Mouse (Mus musculus): ENCODE results near the gene Ptma.
"Not testable (repeated sequence)": the region's sequence is repeated elsewhere in the genome, so short reads cannot be mapped to it uniquely, and the experiment has no call there.

Gene Ptma

GRCm38 (mm10) chr1:86526116-86526788, at the start of gene Ptma:
Gene Ptma, plus strand, starts transcription at chr1:86526726.
- peak; percentile 98 for DNase-seq (ENCODE audit: low spot score in 2 of 2)

- no peak for DNase-seq (ENCODE audit: low spot score in 2 of 2)
Measured at GRCm38 (mm10) chr1:86477738-86478285, 48.7 kb upstream of the Ptma start.

GRCm38 (mm10) chr1:86479099-86479825, 47.3 kb upstream of the Ptma start:
- DNase-seq (ENCODE audit: low spot score in 2 of 2) = no peak

GRCm38 (mm10) chr1:86480288-86480687, 46.2 kb upstream of the Ptma start:
- DNase-seq (ENCODE audit: low spot score in 2 of 2) = no peak

- DNase-seq (ENCODE audit: low spot score in 2 of 2) = no peak
Measured at GRCm38 (mm10) chr1:86480735-86481447, 45.6 kb upstream of the Ptma start.

- DNase-seq (ENCODE audit: low spot score in 2 of 2) = no peak
Measured at GRCm38 (mm10) chr1:86481468-86481867, 45.1 kb upstream of the Ptma start.

GRCm38 (mm10) chr1:86482288-86482687, 44.2 kb upstream of the Ptma start:
- DNase-seq (ENCODE audit: low spot score in 2 of 2) = no peak

GRCm38 (mm10) chr1:86482761-86483160, 43.8 kb upstream of the Ptma start:
- no peak for DNase-seq (ENCODE audit: low spot score in 2 of 2)

GRCm38 (mm10) chr1:86485346-86485745, 41.2 kb upstream of the Ptma start:
- DNase-seq (ENCODE audit: low spot score in 2 of 2) = no peak

GRCm38 (mm10) chr1:86485858-86486257, 40.7 kb upstream of the Ptma start:
- not testable (repeated sequence) for DNase-seq (ENCODE audit: low spot score in 2 of 2)

GRCm38 (mm10) chr1:86486703-86487294, 39.7 kb upstream of the Ptma start:
- DNase-seq (ENCODE audit: low spot score in 2 of 2) = no peak

- peak; percentile 100 for DNase-seq (ENCODE audit: low spot score in 2 of 2)
Measured at GRCm38 (mm10) chr1:86487295-86487907, 39.1 kb upstream of the Ptma start.

- no peak for DNase-seq (ENCODE audit: low spot score in 2 of 2)
Measured at GRCm38 (mm10) chr1:86487908-86488314, 38.6 kb upstream of the Ptma start.

GRCm38 (mm10) chr1:86488326-86488725, 38.2 kb upstream of the Ptma start:
- DNase-seq (ENCODE audit: low spot score in 2 of 2) = no peak

GRCm38 (mm10) chr1:86488774-86489173, 37.8 kb upstream of the Ptma start:
- DNase-seq (ENCODE audit: low spot score in 2 of 2) = no peak

GRCm38 (mm10) chr1:86489901-86490300, 36.6 kb upstream of the Ptma start:
- DNase-seq (ENCODE audit: low spot score in 2 of 2) = no peak

- no peak for DNase-seq (ENCODE audit: low spot score in 2 of 2)
Measured at GRCm38 (mm10) chr1:86490697-86491096, 35.8 kb upstream of the Ptma start.

GRCm38 (mm10) chr1:86491533-86492094, 34.9 kb upstream of the Ptma start:
- DNase-seq (ENCODE audit: low spot score in 2 of 2) = no peak

- DNase-seq (ENCODE audit: low spot score in 2 of 2) = no peak
Measured at GRCm38 (mm10) chr1:86492095-86493070, 34.1 kb upstream of the Ptma start.

- no peak for DNase-seq (ENCODE audit: low spot score in 2 of 2)
Measured at GRCm38 (mm10) chr1:86493783-86494182, 32.7 kb upstream of the Ptma start.
